Mouse (Mus musculus) CD4-positive, CD25-positive, alpha-beta regulatory T cell, adult 4 months (primary cell): Measurements from ENCODE around the gene Col6a3. TPM values are rescaled to one million over a fixed set of nuclear protein-coding genes. Genes with fewer than 3 reads are reported as not detected.

Experiments used
- ATAC-seq: one replicate; pipeline ENCODE4 v1.8.0; 2017
- polyA plus RNA-seq, 2 experiments: library from polyadenylated mRNA; unstranded; fragments of 100-300 nt; shearing (Covaris generic); gene quantifications; one replicate each; pipeline ENCODE4 v1.2.1; 2017

Col6a3 gene
- polyA plus RNA-seq = not detected

DNA sequence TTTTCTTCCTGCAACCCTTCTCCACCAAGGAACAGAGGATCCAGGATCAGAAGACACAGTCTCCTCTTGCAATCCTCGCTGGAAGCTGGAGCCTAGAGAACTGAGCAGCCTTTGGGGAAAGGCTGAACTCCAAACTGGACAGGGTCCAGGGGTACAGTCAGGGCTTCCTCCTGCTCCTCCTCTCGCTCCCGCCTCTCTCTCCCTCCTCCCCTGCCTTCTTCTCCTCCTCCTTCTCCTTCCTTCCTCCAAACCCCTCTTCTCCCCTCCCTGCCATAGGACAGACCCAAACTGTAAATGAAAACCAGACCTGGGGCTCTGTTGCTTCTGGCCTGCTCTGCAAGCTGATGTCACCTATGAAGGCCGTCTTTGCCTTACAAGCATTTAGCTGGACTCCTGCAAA lies at the start of gene Col6a3:
Gene Col6a3 (minus strand): TSS at position 136 of the 400 bp plus-strand sequence.
- no peak for ATAC-seq

DNA sequence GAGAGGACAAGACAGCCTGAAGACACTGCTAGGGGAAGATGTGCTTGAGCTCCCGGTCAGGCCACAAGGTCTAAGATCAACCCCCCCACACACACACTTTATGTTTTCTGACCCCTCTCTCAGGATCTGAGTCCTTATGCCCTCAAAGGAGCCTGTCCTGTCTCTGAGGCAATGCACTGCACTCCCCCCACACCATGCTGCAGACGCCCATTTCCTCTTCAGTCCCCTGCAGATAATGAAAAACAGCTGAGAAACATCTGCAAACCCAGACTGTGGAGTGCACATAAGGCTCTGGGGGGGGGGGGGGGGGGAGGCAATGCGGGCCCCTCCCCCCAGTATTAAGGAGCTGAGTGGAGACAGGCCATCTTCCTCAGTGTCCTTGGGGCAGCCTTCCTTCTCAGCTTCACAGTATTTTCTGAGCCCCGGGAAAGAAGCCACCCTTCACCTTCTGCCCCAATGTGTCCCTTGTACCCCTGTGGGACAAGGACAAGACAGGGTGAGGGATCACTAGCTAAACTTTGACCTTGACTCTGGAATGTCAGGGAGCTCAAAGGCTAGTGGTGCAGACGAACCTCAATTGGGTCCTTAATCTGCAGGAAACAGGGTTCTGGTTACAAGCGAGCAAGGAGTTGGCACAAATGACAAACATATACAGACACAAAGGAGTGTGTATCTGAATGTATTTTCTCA lies 42.1 kb upstream of the Col6a3 start:
- ATAC-seq = no peak

DNA sequence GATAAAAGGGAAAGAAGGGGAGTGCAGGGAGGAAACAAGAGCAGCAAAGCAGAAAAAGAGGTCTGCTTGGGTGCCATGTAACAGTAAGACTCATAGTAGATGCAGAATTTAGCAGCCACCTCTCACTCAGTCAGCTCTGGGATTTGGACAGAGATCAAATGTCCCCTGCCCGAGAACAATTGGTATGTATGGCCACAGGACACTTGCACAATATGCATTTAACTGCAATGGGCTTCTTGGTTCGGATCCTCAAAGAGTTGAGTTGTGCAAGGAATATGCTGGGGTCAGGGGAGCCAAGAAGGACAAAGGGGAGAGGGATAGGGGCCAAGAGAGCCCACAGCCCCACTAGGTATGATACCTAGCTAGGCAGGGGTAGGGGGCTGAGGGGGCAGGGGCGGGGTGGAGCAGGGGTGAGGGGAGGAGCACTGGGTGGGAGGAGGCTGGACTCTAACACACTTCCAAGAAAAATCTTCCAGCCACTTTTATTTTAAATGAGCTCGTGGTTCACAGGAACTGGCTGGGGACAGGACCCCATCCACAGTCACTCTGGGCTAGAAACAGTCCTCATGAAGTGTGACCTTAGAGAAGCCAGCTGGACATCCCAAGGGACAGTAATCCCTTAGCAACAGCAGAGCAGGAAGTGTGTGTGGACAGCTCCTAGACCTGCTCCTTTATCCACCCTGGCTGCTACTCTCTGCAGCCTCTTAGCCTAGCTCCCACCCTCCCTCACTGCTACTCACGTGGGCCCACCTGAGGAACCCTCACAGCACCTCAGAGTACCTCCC lies 32.9 kb upstream of the Col6a3 start:
- no peak for ATAC-seq

DNA sequence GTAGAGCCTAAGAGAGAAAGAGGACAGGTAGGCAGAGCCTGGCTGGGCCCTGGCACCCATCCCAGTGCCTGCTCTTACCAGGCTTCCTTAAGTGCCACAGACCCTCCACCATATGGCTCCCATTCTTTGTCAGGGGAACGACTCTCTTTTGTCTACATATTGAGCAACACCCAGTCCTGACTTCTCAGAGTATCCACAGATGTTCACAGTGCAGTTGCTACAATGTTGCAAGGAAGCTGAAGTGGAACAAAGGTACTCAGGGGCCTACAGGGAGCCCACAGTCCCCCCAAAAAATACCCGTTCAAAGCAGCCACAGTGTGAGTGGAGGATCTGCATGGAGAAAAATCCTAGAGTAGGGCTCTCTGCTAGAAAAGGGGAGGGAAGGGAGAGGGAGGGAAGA lies 32.2 kb upstream of the Col6a3 start:
- ATAC-seq = no peak

DNA sequence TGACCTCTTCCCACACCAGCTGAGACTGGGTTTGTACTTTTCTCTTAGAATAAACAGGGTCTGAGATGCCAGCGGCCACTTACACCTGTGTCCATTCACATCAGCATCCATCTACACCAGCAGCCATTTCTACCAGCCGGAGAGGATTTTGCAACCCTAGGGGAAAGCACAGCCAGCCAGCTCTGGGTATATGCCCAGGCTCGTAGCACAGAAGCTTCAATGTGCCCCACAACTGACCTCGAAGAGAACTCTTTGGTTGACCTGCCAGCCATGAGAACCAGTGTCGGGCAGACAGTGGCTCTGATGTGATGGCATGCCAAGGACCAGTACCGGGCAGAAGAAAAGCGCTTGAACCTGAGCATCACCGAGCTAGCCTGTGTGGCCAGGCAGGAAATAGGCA lies 31.6 kb upstream of the Col6a3 start:
- ATAC-seq = no peak

DNA sequence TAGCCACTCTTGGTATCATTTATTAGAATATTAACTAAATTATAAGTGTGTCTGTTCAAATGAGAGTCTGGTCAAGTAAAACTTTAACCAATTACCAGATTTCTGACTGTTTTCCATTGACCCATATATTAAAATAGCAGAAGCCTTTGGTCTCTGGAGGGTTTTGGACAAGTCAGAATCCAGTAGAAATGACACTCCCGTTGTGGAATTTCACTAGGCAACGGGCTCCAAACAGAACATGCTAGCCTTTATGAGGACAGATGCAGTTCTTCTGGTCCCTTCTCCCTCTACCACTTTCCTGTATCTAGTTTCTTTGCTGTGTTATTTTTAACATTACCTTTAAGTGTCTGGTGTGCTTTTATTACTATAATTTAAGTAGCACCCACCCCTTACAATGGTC lies 26.8 kb upstream of the Col6a3 start:
- ATAC-seq = no peak

DNA sequence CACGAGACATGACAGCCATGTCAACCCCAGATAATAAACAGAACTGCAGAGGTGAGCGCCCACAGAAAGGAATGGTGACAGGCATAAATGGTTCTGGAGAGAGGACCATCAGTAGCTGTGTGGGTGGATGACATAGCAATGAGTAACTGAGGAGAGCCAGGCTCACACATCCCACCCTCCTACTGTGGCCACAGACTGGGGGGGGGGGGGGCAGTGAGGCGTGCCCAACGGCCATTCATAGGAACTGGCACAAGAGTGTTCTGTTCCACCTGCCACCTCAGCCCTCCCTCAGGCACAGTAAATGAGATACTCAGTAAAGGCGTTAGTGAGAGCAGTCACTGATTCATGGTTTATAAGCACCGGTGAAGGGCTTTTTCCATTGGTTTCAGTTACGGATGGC lies 23.0 kb upstream of the Col6a3 start:
- ATAC-seq = no peak

DNA sequence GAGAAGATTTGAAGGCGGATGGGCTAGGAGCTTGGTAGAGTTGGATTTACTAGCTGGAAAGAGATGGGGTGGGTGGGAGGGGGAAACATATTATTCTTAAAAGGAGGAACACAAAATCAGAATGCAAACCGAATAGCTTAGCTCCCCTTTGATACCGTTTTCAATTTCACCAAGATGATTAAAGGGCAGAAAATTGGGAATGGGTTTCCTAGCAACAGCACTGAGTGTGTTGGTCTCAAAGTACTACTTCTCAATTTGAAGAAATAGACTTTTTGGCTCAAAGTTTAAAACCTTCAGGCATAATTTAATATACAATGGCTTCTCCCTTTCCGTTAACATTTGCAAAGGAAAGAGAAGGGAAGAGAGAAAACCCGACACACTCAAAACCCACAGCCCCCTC lies 12.1 kb upstream of the Col6a3 start:
- ATAC-seq = no peak

DNA sequence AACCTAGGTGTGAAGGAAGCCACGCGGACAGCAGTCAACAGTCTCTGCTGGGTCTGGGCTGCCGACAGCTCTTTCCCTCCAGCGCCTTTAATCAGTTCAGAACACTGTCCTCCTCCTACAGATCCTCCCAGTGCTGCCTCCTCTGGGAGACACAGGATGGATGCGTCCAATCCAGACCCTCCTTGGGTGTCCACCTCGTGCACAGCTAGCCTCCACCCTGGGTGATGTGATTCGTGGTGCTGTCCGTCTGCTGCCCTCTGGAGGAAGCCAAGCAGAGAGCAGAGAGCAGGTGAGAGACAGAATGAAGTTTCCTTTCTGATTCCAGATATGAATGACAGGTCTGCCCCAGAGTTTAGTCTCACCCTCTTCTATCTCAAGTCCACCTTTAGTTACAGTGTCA lies 6.1 kb upstream of the Col6a3 start:
- ATAC-seq = no peak

DNA sequence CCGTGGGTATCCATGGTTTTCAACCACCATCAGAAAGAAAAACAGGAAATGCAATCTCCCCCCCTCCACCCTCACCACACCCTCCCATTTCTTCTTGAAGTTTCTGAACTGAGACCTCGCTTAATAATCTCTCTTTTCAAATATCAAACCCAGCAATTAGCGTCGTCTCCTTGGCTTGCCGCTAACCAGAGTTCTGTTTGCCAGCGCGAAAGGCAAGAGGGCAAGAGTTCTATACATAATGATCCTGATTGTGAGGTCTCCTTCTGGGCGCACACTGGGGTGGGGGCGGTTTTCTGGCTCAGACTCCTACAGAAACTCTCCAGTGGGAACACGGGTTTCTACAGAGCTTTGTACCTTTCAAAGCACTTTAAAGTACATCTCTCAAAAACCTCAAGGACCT lies 1.4 kb upstream of the Col6a3 start:
- no peak for ATAC-seq

DNA sequence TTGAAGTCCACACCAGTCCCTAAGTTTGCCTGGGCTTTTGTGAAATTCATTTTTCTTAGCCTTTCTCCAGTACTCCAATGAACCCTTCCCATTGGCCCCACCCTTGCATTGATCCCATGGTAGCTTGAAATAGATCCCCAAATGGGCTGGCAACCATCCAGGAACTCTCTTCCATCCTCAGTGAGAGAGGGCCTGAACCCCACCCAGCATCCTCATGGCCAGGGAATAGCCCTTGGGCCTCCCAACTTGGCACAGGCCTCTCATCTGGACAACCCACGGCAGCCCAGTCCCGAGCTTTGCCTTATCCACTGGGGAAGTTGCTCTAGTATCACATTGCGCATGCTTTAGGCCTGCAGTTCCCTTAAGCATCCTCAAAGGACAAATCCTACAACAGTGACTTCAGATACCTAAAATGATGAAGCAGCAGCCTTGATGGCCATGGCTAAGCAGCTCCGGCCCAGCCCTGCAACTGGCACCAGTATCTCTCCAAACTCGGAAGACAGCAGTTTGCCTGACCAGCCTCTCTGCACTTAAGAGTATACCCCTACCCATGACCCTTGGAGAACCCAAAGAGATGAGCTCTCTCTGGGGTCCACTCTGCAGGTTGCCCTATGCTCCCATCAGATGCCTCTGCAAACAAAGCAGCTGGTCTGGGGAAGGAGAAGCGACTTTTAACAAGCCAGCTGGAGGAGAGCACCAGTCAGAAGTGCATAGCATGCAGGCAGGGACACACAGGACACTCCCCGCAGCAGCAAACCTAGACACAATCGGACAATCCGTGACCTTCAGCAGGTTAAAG lies 783 bp downstream of the Col6a3 start:
- ATAC-seq = no peak

DNA sequence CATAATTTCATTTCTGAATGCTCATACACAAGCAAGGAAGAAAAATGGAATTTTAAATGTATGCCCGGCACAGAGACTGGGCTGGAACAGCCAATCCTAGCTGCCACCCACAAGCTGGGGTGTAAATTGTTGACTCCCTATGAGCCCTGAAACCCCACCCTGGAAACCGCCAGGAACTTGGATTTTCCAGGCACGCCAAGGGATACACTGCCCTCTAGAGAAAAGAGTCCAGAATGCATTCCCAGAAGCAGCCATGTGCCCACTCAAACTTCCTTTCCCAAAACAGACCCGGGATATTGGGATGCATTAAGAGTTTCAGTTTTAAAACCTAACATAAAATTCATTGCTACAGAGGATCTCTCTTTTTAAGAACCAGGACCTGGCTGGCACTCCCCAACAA lies 3.5 kb downstream of the Col6a3 start:
- no peak for ATAC-seq

DNA sequence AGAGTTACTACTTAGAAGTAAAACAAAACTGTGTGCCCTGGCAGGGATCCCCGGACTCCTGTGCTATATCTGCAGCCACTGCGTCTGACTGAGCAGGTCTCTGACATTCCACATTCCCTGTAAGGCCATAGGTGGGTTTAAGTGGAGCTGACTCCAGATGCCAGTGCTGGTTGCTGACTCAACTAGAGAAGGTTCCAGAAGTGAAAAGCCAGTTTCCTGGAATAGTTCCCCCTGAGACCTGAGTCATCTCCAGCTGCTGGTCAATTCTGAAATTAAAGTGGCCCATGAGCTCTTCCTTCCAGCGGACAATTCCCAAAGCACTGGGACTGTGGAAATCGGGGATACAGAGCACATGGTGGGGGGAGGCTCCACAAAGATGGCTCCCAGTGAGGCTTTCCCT lies 5.1 kb downstream of the Col6a3 start:
- ATAC-seq = no peak

DNA sequence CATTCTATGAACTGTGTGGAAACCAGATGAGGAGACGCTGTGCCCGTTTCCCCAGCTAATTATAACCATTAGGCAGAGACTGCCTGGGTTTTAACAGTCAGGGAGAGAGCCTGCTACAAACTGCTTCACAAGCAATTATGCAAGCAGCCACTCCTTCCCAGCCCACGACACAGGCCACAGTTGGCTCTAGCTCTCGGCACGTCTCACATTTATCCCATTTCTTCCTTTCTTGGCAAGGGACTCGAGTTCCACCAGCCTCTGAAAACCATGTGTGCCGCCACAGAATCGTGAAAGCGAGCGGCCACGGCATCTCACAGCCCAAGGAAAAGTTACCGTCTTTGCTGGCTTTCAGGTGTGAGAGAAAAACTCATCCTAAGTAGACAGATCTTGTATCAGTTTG lies 5.5 kb downstream of the Col6a3 start:
- no peak for ATAC-seq

DNA sequence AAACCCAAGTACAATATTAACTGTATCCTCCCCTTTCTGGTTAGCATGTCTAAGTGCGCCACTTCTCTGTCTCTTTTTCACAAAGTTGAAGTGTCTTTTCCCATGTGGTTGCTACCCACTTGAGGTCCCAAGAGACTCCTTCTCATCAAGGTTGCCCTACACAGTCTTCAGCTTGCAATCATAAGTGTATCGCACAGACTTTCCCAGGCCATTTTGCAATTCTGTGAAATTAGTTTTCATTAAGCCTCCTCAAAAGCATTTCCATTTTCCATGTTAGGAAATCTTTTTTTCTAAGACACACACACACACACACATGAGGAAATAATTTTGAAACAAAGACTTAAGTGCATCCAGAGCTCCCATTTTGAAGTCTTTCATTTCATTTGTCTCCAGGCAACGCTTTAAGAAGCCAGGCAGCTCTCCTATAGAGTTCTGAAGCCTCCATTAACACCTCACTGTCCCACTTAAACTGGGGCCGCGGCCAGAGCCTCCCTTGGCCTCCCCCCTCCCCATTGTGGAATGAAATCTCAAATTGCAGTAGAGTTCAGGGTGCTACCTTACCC lies 7.5 kb downstream of the Col6a3 start:
- no peak for ATAC-seq

DNA sequence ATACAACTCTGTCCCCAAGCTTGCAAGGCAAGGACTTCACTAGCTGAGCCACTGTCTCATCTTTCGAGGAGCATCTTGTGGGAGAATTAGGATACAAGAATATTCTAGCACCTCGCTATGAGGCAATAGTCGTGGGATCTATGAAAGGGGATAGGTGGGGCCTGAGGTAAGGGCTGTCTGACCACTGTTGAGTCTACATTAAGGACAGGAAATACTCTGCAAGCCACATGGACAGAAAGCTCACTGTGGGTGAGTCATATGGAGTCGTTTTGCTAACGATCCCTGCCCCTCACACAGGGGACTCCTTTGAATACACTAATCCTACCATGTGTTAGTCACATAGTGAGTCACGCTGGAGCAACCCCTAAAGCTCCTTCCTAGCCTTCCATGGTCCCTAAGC lies 9.1 kb downstream of the Col6a3 start:
- ATAC-seq = no peak

DNA sequence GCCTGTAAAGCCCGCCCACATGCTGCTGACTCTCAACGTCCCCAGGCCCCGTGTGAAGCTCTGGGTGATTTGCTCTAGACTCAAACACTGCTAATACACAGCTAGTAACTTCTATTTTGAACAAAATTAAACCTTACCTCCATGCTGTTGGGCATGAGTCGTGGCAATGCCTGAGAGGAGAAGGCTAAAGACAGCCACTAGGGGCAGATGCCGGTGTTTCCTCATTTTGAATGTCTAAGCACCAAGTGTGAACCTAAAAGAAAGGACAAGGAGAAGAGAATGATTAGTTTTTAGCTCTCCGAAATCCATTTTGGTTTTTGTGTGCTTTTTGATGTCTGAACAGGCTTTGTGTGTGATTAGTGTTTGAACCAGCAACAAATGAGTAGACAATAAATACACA lies 13.8 kb downstream of the Col6a3 start:
- no peak for ATAC-seq

DNA sequence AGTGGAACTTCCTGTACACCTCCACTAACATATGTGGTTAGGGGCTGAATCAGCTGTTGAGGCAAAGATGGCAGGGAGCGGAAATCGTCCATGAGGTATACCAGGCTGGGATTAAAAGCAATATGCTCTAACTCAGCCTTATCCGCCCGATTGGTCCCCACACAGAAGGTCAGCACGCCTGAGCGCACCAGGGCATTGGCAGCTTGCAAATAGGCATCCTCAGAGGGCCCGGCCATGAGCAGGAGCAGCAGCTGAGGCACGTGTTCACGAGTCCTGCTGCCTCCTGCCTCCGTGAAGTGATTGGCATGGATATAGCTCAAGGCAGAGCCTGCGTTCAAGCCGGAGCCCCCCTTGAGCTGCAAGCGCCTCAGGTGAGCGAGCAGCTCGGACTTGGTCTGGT lies 30.5 kb downstream of the Col6a3 start:
- no peak for ATAC-seq

DNA sequence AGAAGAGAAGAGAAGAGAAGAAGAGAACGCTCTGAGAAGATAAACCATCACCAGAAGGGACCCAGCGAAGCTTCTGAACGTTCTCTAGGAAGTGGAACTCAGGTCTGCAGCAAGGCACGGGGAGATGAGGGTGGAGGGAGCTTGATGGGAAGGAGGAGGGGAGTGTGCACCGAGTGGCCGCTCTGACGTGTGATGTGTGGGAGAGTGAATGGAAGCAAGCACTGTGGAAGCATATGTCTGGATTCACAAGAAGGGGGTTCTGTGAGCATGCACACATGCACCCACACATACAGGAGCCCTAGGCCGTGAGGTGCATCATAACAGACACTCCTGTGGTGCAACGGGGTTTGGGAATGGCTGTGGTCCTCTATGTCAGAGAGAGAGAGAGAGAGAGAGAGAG lies 34.8 kb downstream of the Col6a3 start:
- no peak for ATAC-seq

DNA sequence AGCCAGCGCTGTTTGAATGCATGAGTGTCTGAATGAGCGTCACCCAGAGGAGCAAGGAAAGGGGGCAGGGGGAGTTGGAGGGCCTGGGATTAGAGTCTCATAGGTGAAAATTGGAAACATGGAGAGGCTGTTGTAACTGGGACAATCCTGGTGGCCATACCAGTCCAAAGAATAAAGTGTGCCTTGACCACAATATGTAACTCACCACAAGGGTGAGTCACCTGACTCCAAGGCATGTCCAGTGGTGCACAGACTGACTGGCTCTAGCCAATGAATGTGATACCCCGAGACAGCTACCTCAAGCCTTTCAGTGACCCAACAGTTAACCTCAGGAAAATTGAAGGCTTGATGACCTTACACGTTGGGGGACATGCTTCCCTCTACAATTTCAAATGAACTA lies 40.7 kb downstream of the Col6a3 start:
- ATAC-seq = no peak

DNA sequence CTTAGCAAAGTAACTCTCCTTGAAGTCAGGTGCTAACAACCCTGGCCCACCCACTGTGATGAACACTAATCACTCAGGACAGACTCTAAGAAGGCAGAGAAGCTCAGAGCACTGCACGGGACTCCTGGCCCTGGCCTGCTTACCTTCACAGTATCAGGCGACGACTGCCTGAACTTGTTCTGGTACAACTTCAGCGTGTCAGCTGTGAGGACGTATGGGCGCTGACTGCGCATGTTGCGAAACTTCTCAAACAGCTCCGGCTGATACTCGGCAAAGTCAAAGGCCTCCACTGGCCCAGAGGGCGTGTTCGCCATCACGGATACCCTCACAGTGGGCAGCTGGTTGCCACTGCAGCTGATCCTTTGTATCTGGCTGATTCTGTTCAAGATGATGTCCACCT lies 42.7 kb downstream of the Col6a3 start:
- ATAC-seq = no peak

DNA sequence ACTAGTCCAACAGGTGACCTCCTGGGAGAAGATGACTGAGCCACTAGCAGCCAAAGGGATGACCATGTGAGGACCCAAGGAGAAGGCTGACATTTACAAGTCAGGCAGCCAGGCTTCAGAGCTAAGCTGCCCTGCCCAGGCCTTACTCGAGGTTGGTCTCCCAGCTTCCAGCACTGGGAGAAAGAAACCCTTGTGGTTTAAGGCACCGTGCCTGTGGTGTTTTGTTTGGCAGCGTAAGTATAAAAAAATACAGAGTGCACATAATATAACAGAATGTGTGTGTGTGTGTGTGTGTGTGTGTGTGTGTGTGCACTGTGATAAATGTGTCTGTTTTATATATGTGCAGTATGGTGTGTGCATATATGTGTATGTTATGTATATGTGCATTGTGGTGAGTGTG lies 43.3 kb downstream of the Col6a3 start:
- ATAC-seq = no peak

DNA sequence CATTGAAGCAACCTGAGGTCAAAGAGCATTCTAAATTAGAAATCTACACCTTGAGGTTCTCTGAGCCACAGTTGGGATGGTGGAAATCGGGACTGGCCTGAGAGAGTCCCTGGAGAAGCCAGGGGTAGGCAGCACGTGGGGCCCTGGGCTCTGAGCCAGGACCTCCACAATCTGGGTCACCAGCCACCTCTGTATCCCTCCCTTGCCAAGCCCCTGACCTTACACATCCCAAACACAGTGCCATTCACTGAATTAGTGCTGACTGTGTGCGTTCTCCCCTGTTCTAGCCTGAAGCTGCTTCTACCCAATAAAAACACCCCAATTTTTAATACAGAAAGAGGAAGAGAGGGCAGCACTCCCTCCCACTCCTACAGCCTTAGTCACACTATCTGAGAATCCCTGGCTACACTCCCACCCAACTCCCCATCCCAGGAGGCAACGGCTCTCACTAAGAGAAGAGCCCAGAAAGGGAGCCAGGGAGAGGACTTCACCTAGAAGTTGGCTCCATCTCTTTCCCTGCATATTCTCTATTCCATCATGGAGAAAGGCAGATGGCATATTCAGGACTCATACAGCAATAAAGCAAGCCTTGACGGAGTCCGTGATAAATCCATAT lies 46.4 kb downstream of the Col6a3 start:
- ATAC-seq = no peak
